Mouse (Mus musculus): ENCODE results near the gene Morn3.

GRCm38 (mm10) chr5:123067395-123067995 is 20.7 kb upstream of the Morn3 start:
- TF ChIP-seq CTCF (IDR thresholded peaks at IDR 0.05; ENCODE audit: borderline replicate concordance, insufficient read depth, low read depth, low read length) (no peak), POLR2A (IDR thresholded peaks at IDR 0.05; ENCODE audit: borderline replicate concordance, insufficient read depth, low read length) (no peak)

All from cerebellum, adult 2 months (tissue).